In genomic region chr10:78219528-78219927, GRCm38 (mm10) we compare ENCODE assay signal across 12 mouse cellular contexts.
"Had no signal": no experiment of that assay in that cellular context is flagged by ENCODE, and none has a peak within 500 bp of the region (broad histone marks: within the 10 kb centered on the region; RNA-seq: fewer than 3 reads in every experiment).

No protein-coding gene starts in this region.

- ATAC-seq: intestine, embryonic 15.5 days; midbrain, embryonic 13.5 days had no signal

- H3K4me3 ChIP-seq: intestine, embryonic 15.5 days; limb, embryonic 10.5 days; midbrain, embryonic 13.5 days; myocyte; neural tube, embryonic 15.5 days had no signal

- H3K9ac ChIP-seq: hindbrain, embryonic 14.5 days; intestine, embryonic 15.5 days; midbrain, embryonic 13.5 days; neural tube, embryonic 15.5 days had no signal

- H3K27ac ChIP-seq: hindbrain, embryonic 14.5 days; intestine, embryonic 15.5 days; limb, embryonic 10.5 days; midbrain, embryonic 13.5 days; neural tube, embryonic 15.5 days had no signal

- H3K27me3 ChIP-seq: intestine, embryonic 15.5 days; midbrain, embryonic 13.5 days; neural tube, embryonic 15.5 days had no signal

- H3K9me3 ChIP-seq: intestine, embryonic 15.5 days; limb, embryonic 10.5 days; midbrain, embryonic 13.5 days; neural tube, embryonic 15.5 days had no signal

- H3K4me1 ChIP-seq: intestine, embryonic 15.5 days; limb, embryonic 10.5 days; midbrain, embryonic 13.5 days; neural tube, embryonic 15.5 days had no signal

- H3K4me2 ChIP-seq: hindbrain, embryonic 14.5 days; intestine, embryonic 15.5 days; midbrain, embryonic 13.5 days; neural tube, embryonic 15.5 days had no signal

- DNase-seq: kidney, adult 18-20 months; kidney, postnatal 10 days; kidney, postnatal 4 days; lung, adult 18-20 months; right cerebral cortex, postnatal 25 days; thymus, postnatal 14 days had no signal
